Mouse (Mus musculus) spleen, postnatal 10 days (tissue): Measurements from ENCODE around the gene Dlst.

ENCODE experiments used
- DNase-seq, 2 experiments: peaks; one replicate each; pipeline ENCODE4 v3.0.0; 2021 to 2022; ENCODE audit warnings: low spot score in 2 of 2

Dlst gene

GRCm38 (mm10) chr12:85110698-85111592 is at the start of gene Dlst, which contains the start of gene Prox2:
TSS of gene Dlst (plus strand) at chr12:85110833.
TSS of gene Prox2 (minus strand) at chr12:85110759.
- peak; percentile 91 to 93 for DNase-seq

- DNase-seq = no peak
These were observed 39.6 kb upstream of the Dlst start for GRCm38 (mm10) chr12:85071043-85071442.

- DNase-seq = no peak
These were observed 33.5 kb upstream of the Dlst start for GRCm38 (mm10) chr12:85077100-85077499.

- DNase-seq = no peak
These were observed 26.4 kb upstream of the Dlst start for GRCm38 (mm10) chr12:85084257-85084656.

- DNase-seq = no peak
These were observed 25.7 kb upstream of the Dlst start for GRCm38 (mm10) chr12:85084941-85085340.

GRCm38 (mm10) chr12:85087845-85088244 is 22.8 kb upstream of the Dlst start:
- no peak for DNase-seq

GRCm38 (mm10) chr12:85091190-85091589 is 19.4 kb upstream of the Dlst start:
- no peak for DNase-seq

GRCm38 (mm10) chr12:85092214-85092613 is 18.4 kb upstream of the Dlst start:
- peak; percentile 70 to 88 for DNase-seq

GRCm38 (mm10) chr12:85094010-85094409 is 16.6 kb upstream of the Dlst start:
- DNase-seq = peak in 1 of 2 experiments; percentile 45

GRCm38 (mm10) chr12:85094706-85095105 is 15.9 kb upstream of the Dlst start:
- no peak for DNase-seq

- no peak for DNase-seq
These were observed 15.5 kb upstream of the Dlst start for GRCm38 (mm10) chr12:85095146-85095545.

GRCm38 (mm10) chr12:85095859-85096258 is 14.8 kb upstream of the Dlst start:
- DNase-seq = no peak

- DNase-seq = no peak
These were observed 9.6 kb upstream of the Dlst start for GRCm38 (mm10) chr12:85101001-85101400.

GRCm38 (mm10) chr12:85101521-85102106 is 9.0 kb upstream of the Dlst start:
- no peak for DNase-seq

GRCm38 (mm10) chr12:85103096-85103495 is 7.5 kb upstream of the Dlst start:
- DNase-seq = no peak

- DNase-seq = no peak
These were observed 5.8 kb upstream of the Dlst start for GRCm38 (mm10) chr12:85104789-85105188.

- DNase-seq = no peak
These were observed 4.3 kb upstream of the Dlst start for GRCm38 (mm10) chr12:85106292-85106691.

GRCm38 (mm10) chr12:85108643-85109042 is 2.0 kb upstream of the Dlst start:
- no peak for DNase-seq

- no peak for DNase-seq
These were observed 1.2 kb upstream of the Dlst start for GRCm38 (mm10) chr12:85109426-85109825.

- peak; percentile 34 to 39 for DNase-seq
These were observed 479 bp upstream of the Dlst start for GRCm38 (mm10) chr12:85110011-85110697.

GRCm38 (mm10) chr12:85112550-85113251 is 2.1 kb downstream of the Dlst start:
- no peak for DNase-seq

GRCm38 (mm10) chr12:85113337-85113736 is 2.7 kb downstream of the Dlst start:
- no peak for DNase-seq
